Mouse (Mus musculus) ovary, postnatal 14 days (tissue): ENCODE measurements around the gene Acot3.

Source experiments
- DNase-seq: peaks from one replicate; pipeline ENCODE4 v3.0.0; 2022; ENCODE audit warnings: low spot score

Acot3 gene

GRCm38 (mm10) chr12:84101493-84101845 is 49.5 kb downstream of the Acot3 start:
- DNase-seq: no peak

GRCm38 (mm10) chr12:84107012-84107411 is 55.1 kb downstream of the Acot3 start:
- no peak for DNase-seq

- no peak for DNase-seq
These were observed 55.7 kb downstream of the Acot3 start for GRCm38 (mm10) chr12:84107692-84108091.

- no peak for DNase-seq
These were observed 58.0 kb downstream of the Acot3 start for GRCm38 (mm10) chr12:84109924-84110323.
